Mouse (Mus musculus) C2C12 (cell line): Measurements from ENCODE around the gene Rex1bd.

ENCODE experiments used
- CEBPB ChIP-seq: IDR thresholded peaks from one replicate; pipeline ENCODE4 v1.6.1; 2011; ENCODE audit warnings: low read depth, mild to moderate bottlenecking, control low read depth, moderate library complexity
- CTCF ChIP-seq: IDR thresholded peaks from one replicate; pipeline ENCODE4 v1.5.1; 2011; ENCODE audit not compliant: control insufficient read depth, insufficient read depth, insufficient read length
- MAX ChIP-seq: IDR thresholded peaks from one replicate; pipeline ENCODE4 v1.6.1; 2011; ENCODE audit warnings: mild to moderate bottlenecking, control low read depth
- MYOG ChIP-seq: IDR thresholded peaks from one replicate; pipeline ENCODE4 v1.6.1; 2011; ENCODE audit not compliant: control insufficient read depth, insufficient read length; ENCODE audit errors: extremely low read depth

- TF ChIP-seq MAX (no peak), CTCF (no peak), MYOG (no peak), CEBPB (no peak)
Measured at GRCm38 (mm10) chr8:70551558-70552161, 45.1 kb upstream of the Rex1bd start.
